Mouse (Mus musculus) NIH3T3 (cell line): ENCODE data around the gene Ttbk2.
A peak's percentile ranks its signal among the peaks of the same experiment; 100 is the strongest.

Experiments
- DNase-seq: peaks from one replicate; pipeline ENCODE4 v3.0.0-alpha.2; 2012; ENCODE audit warnings: low read depth

The Ttbk2 gene

GRCm38 (mm10) chr2:120850424-120851082 is at the start of gene Ttbk2:
TSS of gene Ttbk2 (minus strand) at chr2:120850604.
- DNase-seq: peak; percentile 99

GRCm38 (mm10) chr2:120896361-120896760 is 46.0 kb upstream of the Ttbk2 start:
- DNase-seq: no peak

DNA sequence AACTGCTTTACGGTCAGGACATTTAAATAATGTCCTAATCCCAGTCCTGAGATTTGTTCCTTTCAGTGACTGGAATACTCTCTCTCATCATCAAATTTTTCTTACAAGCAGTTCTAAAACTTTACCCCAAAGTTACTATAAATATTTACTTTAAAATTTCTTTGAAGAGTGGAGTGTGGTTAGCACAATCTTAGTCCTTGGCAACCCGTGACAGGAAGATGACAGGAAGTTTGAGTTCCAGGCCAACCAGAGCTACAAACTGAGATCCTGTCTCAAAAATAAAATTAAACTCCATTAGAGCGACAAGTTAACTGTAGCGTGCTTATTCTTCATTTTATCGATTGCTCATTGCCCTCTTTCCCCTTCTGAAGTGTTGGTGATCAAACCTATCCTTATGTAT is 37.2 kb upstream of the Ttbk2 start:
- DNase-seq: no peak

DNA sequence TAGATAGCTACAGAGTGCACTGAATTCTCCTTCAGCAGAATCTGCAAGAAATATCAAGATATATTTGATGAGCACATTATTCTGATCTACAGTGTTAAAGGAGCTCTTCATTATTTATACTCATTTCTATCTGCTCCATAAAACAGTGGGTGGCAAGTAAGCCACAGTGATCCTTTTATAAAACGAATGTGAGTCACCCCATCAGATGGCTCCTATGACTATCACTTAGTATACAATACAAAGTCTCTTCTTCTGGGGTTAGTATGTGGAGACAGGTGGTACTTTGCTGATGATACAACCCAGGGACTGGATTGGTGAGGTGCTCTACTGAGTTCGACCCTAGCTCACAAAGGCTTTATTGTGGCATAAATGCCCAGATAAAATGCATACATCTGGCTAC is 22.8 kb upstream of the Ttbk2 start:
- DNase-seq: no peak

- peak; percentile 10 for DNase-seq
Observed at GRCm38 (mm10) chr2:120871447-120872336, 21.3 kb upstream of the Ttbk2 start.

GRCm38 (mm10) chr2:120867336-120867735 is 16.9 kb upstream of the Ttbk2 start:
- DNase-seq: peak; percentile 93

- DNase-seq: peak; percentile 85
Observed at GRCm38 (mm10) chr2:120866561-120866960, 16.2 kb upstream of the Ttbk2 start.

- no peak for DNase-seq
Observed at GRCm38 (mm10) chr2:120863389-120863788, 13.0 kb upstream of the Ttbk2 start.

DNA sequence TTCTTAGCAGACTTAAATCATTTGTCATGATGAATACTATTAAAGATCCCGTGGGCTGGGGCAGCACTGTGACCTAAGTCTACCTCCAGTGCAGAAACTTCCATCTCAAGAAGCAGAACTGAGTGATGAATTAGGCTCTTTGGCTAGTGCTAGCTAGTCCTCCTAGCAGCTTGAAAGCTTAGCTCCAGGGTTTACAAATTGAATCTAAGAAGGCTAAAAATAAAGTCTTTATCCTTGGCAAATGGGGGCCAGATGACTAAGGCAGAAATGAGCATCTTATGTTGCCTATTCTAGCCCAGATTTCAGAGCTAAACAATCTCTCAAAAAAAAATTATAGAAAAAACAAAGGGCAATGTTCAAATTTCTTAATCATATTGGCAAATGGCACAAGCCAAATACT is 10.3 kb upstream of the Ttbk2 start:
- peak; percentile 34 for DNase-seq

GRCm38 (mm10) chr2:120858131-120858530 is 7.7 kb upstream of the Ttbk2 start:
- DNase-seq: no peak

DNA sequence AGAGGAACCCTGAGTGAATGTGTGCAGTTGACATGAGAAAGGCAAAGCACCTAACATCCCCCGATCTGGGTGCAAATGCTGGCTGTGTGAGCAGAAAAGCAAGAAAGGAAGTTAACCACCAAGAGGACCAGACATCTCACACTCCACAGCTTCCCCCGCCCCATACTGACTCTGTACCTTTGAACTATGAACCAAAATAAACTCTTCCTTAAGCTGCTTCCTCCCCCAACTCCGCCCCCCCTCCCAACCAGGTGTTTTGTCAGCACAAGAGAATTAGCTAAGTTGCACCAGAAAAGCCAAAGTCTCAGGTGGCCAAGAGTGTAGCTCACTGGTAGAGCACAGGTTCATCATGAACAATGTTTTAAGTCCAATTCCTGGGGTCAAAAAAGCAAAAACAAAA is 2.7 kb upstream of the Ttbk2 start:
- no peak for DNase-seq

DNA sequence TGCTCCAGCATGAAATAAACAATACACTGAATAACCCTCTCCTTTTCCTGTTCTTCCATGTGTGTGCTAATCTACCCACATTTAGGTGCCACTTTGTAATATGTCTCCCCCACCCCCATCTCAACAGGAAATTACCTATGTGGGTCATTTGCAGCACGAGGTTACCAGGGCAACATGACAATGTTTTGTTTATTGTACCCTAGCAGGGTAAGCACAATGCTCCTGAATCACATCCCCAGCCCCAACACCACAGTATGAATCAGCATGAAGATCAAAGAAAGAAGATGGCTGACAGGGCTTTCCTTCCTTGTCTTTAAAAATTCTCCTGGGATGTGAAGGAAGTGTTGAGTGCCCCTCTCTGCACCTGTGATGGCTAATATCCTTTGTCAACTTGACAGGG is 2.2 kb upstream of the Ttbk2 start:
- DNase-seq: no peak

- DNase-seq: no peak
Observed at GRCm38 (mm10) chr2:120849449-120850423, 668 bp downstream of the Ttbk2 start, which contains the start of gene Cdan1. TSS of gene Cdan1 (minus strand) at chr2:120850128.

DNA sequence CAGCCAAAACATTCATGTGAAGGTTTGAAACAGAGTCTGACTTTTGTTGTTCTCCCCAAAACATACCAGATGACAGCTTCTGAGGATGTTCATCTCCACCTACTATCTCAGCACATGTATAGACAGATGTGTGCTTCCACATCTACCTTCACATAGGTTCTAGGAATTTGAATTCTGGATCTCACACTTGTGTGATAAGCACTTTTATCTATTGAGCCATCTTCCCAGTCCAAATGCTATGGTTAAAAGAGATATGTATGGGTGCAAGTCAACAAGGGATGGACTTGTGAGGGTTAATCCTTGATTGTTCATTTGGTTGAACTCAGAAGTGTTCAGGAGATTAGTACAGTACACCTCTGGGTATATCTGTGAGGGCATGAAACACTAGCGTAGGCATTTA is 5.1 kb downstream of the Ttbk2 start:
- no peak for DNase-seq

DNA sequence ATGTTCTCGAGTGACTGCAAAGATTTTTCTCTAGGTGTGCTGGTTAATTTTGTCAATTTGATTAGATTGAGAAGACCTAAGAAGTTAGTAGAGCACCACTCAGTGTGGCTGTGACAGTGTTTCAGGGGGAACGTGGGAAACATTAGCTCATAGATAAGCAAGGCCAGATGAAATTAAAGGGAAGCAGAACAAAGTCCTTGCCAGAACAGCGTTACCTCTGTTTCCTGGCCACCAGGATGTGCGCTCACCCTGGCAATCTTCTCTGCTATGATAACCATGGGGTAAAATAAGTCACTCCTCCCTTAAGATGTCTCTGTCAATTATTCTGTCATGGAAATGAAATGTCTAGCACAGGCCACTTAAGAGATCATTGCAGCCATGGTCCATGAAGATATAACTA is 6.4 kb downstream of the Ttbk2 start:
- DNase-seq: no peak

DNA sequence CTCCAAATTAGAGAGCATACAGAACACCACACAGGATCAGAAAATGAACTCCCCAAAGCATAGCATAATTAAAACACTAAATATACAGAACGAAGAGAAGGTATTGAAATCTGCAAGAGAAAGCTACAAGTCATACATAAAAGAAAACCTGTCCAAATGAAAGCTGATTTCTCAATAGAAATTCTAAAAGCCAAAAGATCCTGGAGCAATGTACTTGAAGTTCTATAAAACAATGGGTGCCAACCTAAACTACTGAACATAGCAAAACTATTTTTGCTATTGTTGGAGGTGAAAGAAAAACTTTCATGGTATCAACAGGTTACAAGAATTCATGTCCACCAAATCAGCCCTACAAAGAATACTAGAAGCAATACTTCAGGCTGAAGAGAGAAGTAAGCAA is 9.2 kb downstream of the Ttbk2 start:
- no peak for DNase-seq

GRCm38 (mm10) chr2:120835167-120835566 is 15.2 kb downstream of the Ttbk2 start:
- no peak for DNase-seq

DNA sequence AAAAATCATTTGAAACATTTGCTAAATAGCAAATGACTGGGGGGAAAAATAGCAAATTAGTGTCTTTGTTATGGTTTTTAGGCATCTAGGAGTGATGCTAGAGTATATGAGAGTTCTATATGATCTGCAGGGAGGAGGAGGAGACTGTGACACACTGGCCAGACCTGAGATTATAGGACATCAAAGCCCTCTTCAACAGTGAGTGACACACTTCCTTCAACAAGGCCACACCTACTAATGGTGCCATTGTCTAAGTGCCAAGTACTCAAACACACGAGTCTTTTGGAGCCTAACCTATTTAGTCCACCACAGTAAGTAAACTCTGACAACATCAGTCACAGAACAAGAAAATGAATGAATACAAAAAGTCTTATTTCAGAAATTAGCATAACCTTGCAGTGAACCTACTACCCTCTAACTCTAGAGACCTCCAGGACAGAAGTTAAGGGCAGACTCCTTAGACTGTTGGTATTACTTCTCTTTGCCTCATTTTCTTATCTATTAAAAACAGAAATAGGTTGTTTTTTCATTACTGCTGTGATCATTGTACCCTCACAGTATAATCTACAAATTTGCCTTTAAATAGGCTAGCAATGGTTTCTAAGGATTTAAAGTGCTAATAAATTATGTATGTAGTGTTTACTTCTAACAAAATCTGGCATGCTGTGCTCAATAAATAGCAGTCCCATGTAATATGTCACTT is 23.3 kb downstream of the Ttbk2 start:
- no peak for DNase-seq

DNA sequence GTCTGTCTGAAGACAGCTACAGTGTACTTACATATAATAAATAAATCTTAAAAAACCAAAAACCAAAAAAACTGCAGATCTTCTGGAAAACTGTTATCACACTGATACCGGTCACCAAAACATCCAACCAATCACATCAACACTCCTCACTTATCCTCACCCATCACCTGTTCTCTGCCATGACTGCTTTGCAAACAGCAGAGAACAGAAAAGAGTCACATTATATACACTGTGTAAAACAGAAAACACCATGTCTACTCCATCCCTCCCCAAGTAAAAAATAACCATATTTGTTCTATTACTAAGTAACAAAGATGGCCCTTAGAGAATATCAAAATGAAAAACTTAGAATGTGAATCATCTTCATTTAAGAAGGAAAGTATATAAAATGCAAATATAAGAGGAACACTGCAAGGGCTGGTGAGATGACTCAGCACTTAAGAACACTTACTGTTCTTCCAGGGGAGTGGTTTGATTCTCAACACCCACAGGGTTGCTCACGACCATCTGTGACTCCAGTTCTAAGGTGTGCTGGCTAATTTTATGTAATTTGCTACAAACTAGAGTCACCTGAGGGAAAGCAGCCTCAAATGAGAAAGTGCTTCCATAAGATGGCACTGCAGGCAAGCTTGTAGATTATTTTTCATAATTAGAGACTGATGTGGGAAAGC is 80.0 kb downstream of the Ttbk2 start:
- peak; percentile 48 for DNase-seq

- peak; percentile 26 for DNase-seq
Observed at GRCm38 (mm10) chr2:120761922-120762321, 88.5 kb downstream of the Ttbk2 start.

- no peak for DNase-seq
Observed at GRCm38 (mm10) chr2:120748041-120748440, 102.4 kb downstream of the Ttbk2 start.
